Mouse (Mus musculus): Measurements from ENCODE around the gene Sipa1l1. TPM values are rescaled to one million over a fixed set of nuclear protein-coding genes. Genes with fewer than 3 reads are reported as not detected.

Sipa1l1 gene
- polyA plus RNA-seq, 1 experiment from 2014 or later = 28.6 TPM

GRCm38 (mm10) chr12:82322759-82323451 lies 153.8 kb downstream of the Sipa1l1 start:
- no peak overlapping the region for H3K27ac ChIP-seq (replicated peaks)
- H3K27me3 ChIP-seq (ENCODE audit: low read depth, poor library complexity, severe bottlenecking) = no peaks in the 10 kb centered on the region

GRCm38 (mm10) chr12:82324621-82325020 lies 155.5 kb downstream of the Sipa1l1 start:
- DNase-seq (ENCODE audit: low spot score) = no peak
- H3K9me3 ChIP-seq (replicated peaks) = no peaks in the 10 kb centered on the region
- no peaks in the 10 kb centered on the region for H3K36me3 ChIP-seq
- peaks cover 10% of the 10 kb centered on the region for H3K4me1 ChIP-seq
- WGBS = 83% methylated on average over 5 of the region's 5 CpGs
- no peaks in the 10 kb centered on the region for H3K27me3 ChIP-seq (ENCODE audit: low read depth, poor library complexity, severe bottlenecking)
- H3K27ac ChIP-seq (replicated peaks) = no peak overlapping the region
- H3K4me3 ChIP-seq = no peak overlapping the region

More at GRCm38 (mm10) chr12:82322759-82323451, 153.8 kb downstream of the Sipa1l1 start:
- no peak for DNase-seq (ENCODE audit: low spot score)
- Histone ChIP-seq H3K36me3 (no peaks in the 10 kb centered on the region), H3K4me3 (no peak overlapping the region), H3K4me1 (peaks cover 10% of the 10 kb centered on the region), H3K9me3 (replicated peaks) (no peaks in the 10 kb centered on the region)
- WGBS = 83% methylated on average over 7 of the region's 7 CpGs

- Histone ChIP-seq H3K9me3 (replicated peaks) (no peaks in the 10 kb centered on the region), H3K27ac (replicated peaks) (no peak overlapping the region)
- 92% methylated on average over 3 of the region's 3 CpGs for WGBS
These were observed 156.4 kb downstream of the Sipa1l1 start for GRCm38 (mm10) chr12:82325502-82325901.

GRCm38 (mm10) chr12:82326438-82326837 lies 157.3 kb downstream of the Sipa1l1 start:
- H3K9me3 ChIP-seq (replicated peaks) = no peaks in the 10 kb centered on the region
- no peaks in the 10 kb centered on the region for H3K27me3 ChIP-seq (ENCODE audit: low read depth, poor library complexity, severe bottlenecking)
- WGBS = 86% methylated on average over 8 of the region's 8 CpGs
- H3K4me1 ChIP-seq = peaks cover 4% of the 10 kb centered on the region
- no peak for DNase-seq (ENCODE audit: low spot score)
- no peak overlapping the region for H3K4me3 ChIP-seq
- no peak overlapping the region for H3K27ac ChIP-seq (replicated peaks)
- H3K36me3 ChIP-seq = no peaks in the 10 kb centered on the region

More at GRCm38 (mm10) chr12:82325502-82325901, 156.4 kb downstream of the Sipa1l1 start:
- H3K27me3 ChIP-seq (ENCODE audit: low read depth, poor library complexity, severe bottlenecking) = no peaks in the 10 kb centered on the region
- H3K36me3 ChIP-seq = no peaks in the 10 kb centered on the region
- no peak overlapping the region for H3K4me3 ChIP-seq
- DNase-seq (ENCODE audit: low spot score) = no peak
- H3K4me1 ChIP-seq = peaks cover 8% of the 10 kb centered on the region

GRCm38 (mm10) chr12:82328112-82328511 lies 159.0 kb downstream of the Sipa1l1 start:
- no peaks in the 10 kb centered on the region for H3K36me3 ChIP-seq
- H3K4me1 ChIP-seq = peaks cover 6% of the 10 kb centered on the region
- no peak for DNase-seq (ENCODE audit: low spot score)
- 100% methylated on average over 1 of the region's 1 CpGs for WGBS
- no peaks in the 10 kb centered on the region for H3K9me3 ChIP-seq (replicated peaks)
- H3K4me3 ChIP-seq = no peak overlapping the region
- no peak overlapping the region for H3K27ac ChIP-seq (replicated peaks)
- no peaks in the 10 kb centered on the region for H3K27me3 ChIP-seq (ENCODE audit: low read depth, poor library complexity, severe bottlenecking)

- Histone ChIP-seq H3K4me1 (peaks cover 32% of the 10 kb centered on the region), H3K36me3 (peaks cover 4% of the 10 kb centered on the region; the same call in 1 of the 2 replicates), H3K9me3 (replicated peaks) (no peaks in the 10 kb centered on the region), H3K27me3 (ENCODE audit: low read depth, poor library complexity, severe bottlenecking) (no peaks in the 10 kb centered on the region), H3K27ac (replicated peaks) (no peak overlapping the region), H3K4me3 (no peak overlapping the region)
- WGBS = 78% methylated on average over 12 of the region's 12 CpGs
- no peak for DNase-seq (ENCODE audit: low spot score)
These were observed 163.9 kb downstream of the Sipa1l1 start for GRCm38 (mm10) chr12:82332836-82333614.

- DNase-seq (ENCODE audit: low spot score) = no peak
- no peaks in the 10 kb centered on the region for H3K9me3 ChIP-seq (replicated peaks)
- no peak overlapping the region for H3K4me3 ChIP-seq
- H3K4me1 ChIP-seq = peaks cover 34% of the 10 kb centered on the region
- H3K36me3 ChIP-seq = peaks cover 4% of the 10 kb centered on the region; the same call in 1 of the 2 replicates
- WGBS = 70% methylated on average over 5 of the region's 5 CpGs
- H3K27ac ChIP-seq (replicated peaks) = peak overlapping the region; percentile 46; the same call in 1 of the 2 replicates
- H3K27me3 ChIP-seq (ENCODE audit: low read depth, poor library complexity, severe bottlenecking) = no peaks in the 10 kb centered on the region
These were observed 164.9 kb downstream of the Sipa1l1 start for GRCm38 (mm10) chr12:82333999-82334398.

GRCm38 (mm10) chr12:82334550-82334949 lies 165.4 kb downstream of the Sipa1l1 start:
- H3K4me3 ChIP-seq = no peak overlapping the region
- H3K27me3 ChIP-seq (ENCODE audit: low read depth, poor library complexity, severe bottlenecking) = no peaks in the 10 kb centered on the region
- H3K27ac ChIP-seq (replicated peaks) = peak overlapping the region; percentile 46; the same call in 1 of the 2 replicates
- 55% methylated on average over 4 of the region's 4 CpGs for WGBS
- H3K4me1 ChIP-seq = peaks cover 39% of the 10 kb centered on the region
- H3K9me3 ChIP-seq (replicated peaks) = no peaks in the 10 kb centered on the region
- no peak for DNase-seq (ENCODE audit: low spot score)
- H3K36me3 ChIP-seq = peaks cover 4% of the 10 kb centered on the region; the same call in 1 of the 2 replicates

GRCm38 (mm10) chr12:82335095-82335494 lies 166.0 kb downstream of the Sipa1l1 start:
- peaks cover 4% of the 10 kb centered on the region; the same call in 1 of the 2 replicates for H3K36me3 ChIP-seq
- H3K27me3 ChIP-seq (ENCODE audit: low read depth, poor library complexity, severe bottlenecking) = no peaks in the 10 kb centered on the region
- no peak for DNase-seq (ENCODE audit: low spot score)
- 10% methylated on average over 1 of the region's 1 CpGs for WGBS
- H3K27ac ChIP-seq (replicated peaks) = peak overlapping the region; percentile 29
- no peaks in the 10 kb centered on the region for H3K9me3 ChIP-seq (replicated peaks)
- peaks cover 44% of the 10 kb centered on the region for H3K4me1 ChIP-seq
- H3K4me3 ChIP-seq = no peak overlapping the region

- H3K4me1 ChIP-seq = peaks cover 34% of the 10 kb centered on the region
- no peaks in the 10 kb centered on the region for H3K27me3 ChIP-seq (ENCODE audit: low read depth, poor library complexity, severe bottlenecking)
- no peak overlapping the region for H3K4me3 ChIP-seq
- H3K9me3 ChIP-seq (replicated peaks) = no peaks in the 10 kb centered on the region
- no peak overlapping the region for H3K27ac ChIP-seq (replicated peaks)
- peaks cover 30% of the 10 kb centered on the region for H3K36me3 ChIP-seq
- no peak for DNase-seq (ENCODE audit: low spot score)
- 92% methylated on average over 4 of the region's 4 CpGs for WGBS
These were observed 169.4 kb downstream of the Sipa1l1 start for GRCm38 (mm10) chr12:82338550-82338949.

- H3K27me3 ChIP-seq (ENCODE audit: low read depth, poor library complexity, severe bottlenecking) = no peaks in the 10 kb centered on the region
- H3K27ac ChIP-seq (replicated peaks) = peak overlapping the region; percentile 42; the same call in 1 of the 2 replicates
- peaks cover 32% of the 10 kb centered on the region for H3K36me3 ChIP-seq
- H3K4me3 ChIP-seq = no peak overlapping the region
- H3K9me3 ChIP-seq (replicated peaks) = no peaks in the 10 kb centered on the region
- 56% methylated on average over 18 of the region's 18 CpGs for WGBS
- H3K4me1 ChIP-seq = peaks cover 26% of the 10 kb centered on the region
- no peak for DNase-seq (ENCODE audit: low spot score)
These were observed 170.2 kb downstream of the Sipa1l1 start for GRCm38 (mm10) chr12:82339221-82339861.

GRCm38 (mm10) chr12:82340196-82340918 lies 171.2 kb downstream of the Sipa1l1 start:
- Histone ChIP-seq H3K4me1 (peaks cover 16% of the 10 kb centered on the region), H3K27me3 (ENCODE audit: low read depth, poor library complexity, severe bottlenecking) (no peaks in the 10 kb centered on the region), H3K9me3 (replicated peaks) (no peaks in the 10 kb centered on the region), H3K27ac (replicated peaks) (no peak overlapping the region), H3K4me3 (no peak overlapping the region), H3K36me3 (peaks cover 32% of the 10 kb centered on the region)
- no peak for DNase-seq (ENCODE audit: low spot score)
- WGBS = 85% methylated on average over 6 of the region's 6 CpGs

Measured in midbrain, embryonic 10.5 days (tissue).